Mouse (Mus musculus) v-Abl transformed pro-B cells (cell line): ENCODE data around the gene Klf3.

Experiments used
- in situ Hi-C, 2 experiments: fragments of 400-800 bp; cut with MboI; formaldehyde crosslinking; loops; one replicate each; pipeline ENCODE4 v1.15.1; 2025; ENCODE audit not compliant: unreplicated experiment in 2 of 2

Gene Klf3

GRCm38 (mm10) chr5:64827151-64827550, 24.0 kb downstream of the Klf3 start:
- in situ Hi-C loops: no loop called here

DNA sequence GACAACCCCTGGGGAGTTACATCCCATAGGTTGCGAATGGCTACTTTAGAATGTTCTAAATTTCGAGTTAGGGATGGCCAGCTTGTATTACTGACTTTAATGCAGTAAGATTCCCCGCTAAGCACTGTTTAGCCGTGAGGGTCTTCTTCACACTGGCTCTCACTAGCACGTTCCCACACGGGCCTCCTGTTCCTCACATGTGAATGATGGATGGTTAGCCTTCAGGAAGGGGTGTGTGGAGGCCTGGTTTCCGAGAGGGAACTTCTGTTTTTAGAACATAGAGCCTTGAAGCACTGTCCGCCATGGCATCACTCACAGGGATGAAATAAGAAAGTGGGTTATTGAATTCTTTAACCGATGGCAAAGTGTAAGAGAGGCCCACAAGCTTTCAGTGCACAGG, 25.1 kb downstream of the Klf3 start:
- in situ Hi-C loops: no loop called here

DNA sequence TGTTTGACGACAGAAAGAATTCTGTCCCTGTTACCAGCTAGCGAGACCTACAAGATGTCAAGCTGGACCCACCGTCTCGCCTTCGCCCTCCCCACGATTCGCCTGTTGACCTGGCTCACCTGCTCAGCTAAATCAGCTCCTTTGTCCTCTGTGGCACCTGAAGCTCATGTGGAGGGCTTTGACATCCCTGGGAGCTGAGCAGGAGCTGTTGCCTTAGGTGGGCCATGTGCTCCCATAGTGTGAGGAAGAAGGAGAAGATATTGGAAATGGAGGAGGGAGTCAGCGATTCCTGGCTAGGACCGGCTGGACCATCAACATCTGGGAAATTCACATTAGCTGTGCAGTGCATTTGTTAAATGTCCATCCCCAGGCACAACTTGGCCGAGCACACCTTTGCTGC, 26.4 kb downstream of the Klf3 start:
- in situ Hi-C loops: no loop called here

GRCm38 (mm10) chr5:64830773-64831172, 27.6 kb downstream of the Klf3 start:
- in situ Hi-C loops: no loop called here

GRCm38 (mm10) chr5:64833410-64833809, 30.2 kb downstream of the Klf3 start:
- in situ Hi-C loops: no loop called here

GRCm38 (mm10) chr5:64834213-64834612, 31.0 kb downstream of the Klf3 start:
- in situ Hi-C loops: no loop called here

GRCm38 (mm10) chr5:64835295-64835694, 32.1 kb downstream of the Klf3 start:
- in situ Hi-C loops: no loop called here

DNA sequence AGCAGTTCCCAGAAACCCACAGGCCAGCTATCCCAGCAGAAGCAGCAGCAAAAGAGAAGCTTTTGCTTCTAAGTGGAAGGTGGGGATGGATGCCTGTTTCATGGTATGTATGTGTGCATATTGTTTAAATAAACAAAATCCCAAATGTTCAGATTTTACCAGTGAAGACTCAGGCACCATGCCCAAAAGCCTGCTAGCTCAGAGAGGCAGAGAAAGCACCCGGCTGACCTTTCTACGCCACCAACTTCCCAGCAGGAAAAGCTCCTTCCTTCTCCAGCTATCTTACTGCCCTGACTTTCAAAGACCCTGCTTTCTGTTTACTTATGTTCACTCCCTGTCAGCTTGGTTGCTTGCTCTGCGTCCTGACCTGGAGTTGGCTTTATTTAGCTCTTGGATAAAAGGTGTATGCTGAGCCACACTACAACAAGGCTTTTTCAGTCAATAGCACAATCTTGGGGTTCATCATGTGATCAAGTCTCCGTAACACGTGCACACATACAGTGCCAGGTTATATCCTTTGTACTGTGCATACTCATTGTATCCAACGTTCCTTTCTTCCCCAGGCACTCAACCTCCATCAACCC, 35.9 kb downstream of the Klf3 start:
- in situ Hi-C loops: no loop called here

DNA sequence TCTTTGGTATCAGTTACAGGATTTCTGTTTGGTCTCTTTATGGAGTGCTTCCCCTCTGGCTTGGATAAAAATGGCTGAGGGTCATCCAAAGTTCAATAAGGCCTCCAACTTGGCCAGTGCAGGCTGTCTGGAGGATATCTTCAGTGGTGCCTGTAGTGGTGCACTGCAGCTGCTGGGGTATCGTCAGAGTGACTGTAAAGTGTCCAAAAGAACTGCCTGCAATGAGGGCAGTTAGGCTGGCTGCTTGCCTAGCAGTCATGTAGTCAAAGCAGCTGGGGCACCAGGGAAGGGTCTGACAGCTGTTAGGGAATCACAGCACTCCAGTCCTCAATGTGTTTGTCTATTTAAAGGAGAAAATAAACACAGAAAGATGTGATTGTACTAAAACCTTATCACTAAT, 36.9 kb downstream of the Klf3 start:
- in situ Hi-C loops: no loop called here

DNA sequence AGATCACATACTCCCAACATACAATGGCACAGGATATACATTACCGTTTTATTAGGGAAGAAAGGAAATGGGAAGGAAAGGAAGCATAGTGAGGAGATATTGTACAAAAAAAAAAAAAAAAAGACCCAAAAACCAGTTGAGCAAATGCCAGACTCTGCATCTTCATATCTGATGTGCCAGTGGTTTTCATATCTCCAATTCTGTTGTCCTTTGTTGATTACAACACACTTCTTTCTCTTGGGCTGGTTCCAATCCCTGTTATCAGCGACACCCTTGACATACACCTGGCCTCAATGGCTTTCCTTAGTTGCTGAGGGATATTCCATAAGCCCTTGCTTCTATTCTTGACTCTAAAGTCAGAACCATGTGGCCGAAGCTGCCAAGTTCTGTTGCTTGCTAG, 41.4 kb downstream of the Klf3 start:
- in situ Hi-C loops: no loop called here

DNA sequence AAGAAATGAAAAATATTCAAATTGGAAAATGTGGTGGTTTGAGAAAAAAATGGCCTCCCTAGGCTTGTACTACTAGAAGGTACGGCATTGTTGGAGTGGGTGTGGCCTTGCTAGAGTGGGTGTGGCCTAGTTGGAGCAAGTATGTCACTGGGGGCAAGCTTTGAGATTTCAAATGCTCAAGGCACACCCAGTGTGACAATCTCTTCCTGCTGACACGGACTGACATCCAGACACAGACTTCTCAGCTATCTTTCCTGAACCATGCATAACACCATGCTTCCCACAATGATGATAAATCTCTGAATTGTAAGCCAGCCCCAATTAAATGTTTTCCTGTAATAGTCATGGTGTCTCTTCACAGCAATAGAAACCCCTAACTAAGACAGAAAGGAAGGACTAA, 44.1 kb downstream of the Klf3 start:
- in situ Hi-C loops: no loop called here

DNA sequence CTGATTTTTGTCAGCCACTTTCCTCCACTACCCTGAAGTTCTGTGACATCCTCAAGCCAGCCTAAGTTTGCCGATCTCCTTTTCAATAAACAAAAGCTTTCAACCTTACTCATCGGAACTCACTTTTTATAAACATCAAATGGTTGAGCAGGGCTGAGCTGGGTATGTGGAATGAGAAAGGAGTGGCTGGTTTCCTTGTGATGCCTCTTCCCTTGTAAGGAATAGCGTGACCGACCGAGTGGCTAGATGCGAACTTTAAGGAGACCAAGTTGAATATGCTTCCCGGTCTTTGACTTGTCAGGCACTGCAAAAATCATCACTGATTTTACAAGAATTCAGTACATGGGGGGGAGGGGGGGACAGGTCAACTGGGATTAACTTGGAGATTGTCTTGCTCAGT, 46.7 kb downstream of the Klf3 start:
- in situ Hi-C loops: loop anchor here in 1 of 2 experiments (25.0 kb wide), 1 partner anchor 938 kb away; no protein-coding TSS in a partner anchor

DNA sequence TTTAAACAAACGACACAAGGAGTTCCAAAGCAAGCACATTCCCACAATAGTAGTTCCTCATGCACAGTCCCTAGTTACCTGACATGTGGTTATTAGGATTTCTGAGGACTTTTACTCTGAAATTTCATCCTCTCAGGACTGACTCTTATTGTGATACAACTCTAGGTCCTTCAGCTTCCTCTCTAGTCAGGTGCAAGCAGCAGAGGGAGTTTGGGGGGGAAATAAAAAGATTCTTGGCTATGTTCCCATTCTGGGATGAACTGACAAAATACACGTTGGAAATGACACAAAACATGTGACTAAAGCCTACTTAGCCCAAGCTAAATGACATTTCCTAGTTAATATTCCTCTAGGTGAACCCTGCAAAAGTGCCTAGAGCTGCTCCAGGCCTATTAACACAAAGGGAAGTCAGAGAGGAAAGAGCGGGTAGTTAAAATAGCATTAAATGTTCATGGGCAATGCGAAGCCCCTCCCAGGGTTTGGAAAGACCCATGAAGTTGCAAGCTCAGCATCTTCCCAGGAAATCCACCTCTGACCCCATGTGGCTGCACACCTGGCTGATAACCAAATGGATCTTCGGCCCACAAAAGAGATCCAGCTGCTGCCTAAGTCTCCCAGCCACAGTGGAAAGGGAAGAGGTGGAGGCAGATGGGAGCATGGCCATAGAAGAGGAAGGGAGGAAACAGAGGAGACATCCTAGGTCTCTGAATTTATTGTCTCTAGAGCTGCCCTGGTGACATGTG, 49.6 kb downstream of the Klf3 start:
- in situ Hi-C loops: loop anchor here in 1 of 2 experiments (25.0 kb wide), 1 partner anchor 941 kb away; no protein-coding TSS in a partner anchor

- in situ Hi-C loops: loop anchor here in 1 of 2 experiments (25.0 kb wide), 1 partner anchor 941 kb away; no protein-coding TSS in a partner anchor
Observed at GRCm38 (mm10) chr5:64853421-64853820, 50.2 kb downstream of the Klf3 start.

GRCm38 (mm10) chr5:64855199-64855598, 52.0 kb downstream of the Klf3 start:
- in situ Hi-C loops: loop anchor here in 1 of 2 experiments (25.0 kb wide), 1 partner anchor 943 kb away; no protein-coding TSS in a partner anchor

DNA sequence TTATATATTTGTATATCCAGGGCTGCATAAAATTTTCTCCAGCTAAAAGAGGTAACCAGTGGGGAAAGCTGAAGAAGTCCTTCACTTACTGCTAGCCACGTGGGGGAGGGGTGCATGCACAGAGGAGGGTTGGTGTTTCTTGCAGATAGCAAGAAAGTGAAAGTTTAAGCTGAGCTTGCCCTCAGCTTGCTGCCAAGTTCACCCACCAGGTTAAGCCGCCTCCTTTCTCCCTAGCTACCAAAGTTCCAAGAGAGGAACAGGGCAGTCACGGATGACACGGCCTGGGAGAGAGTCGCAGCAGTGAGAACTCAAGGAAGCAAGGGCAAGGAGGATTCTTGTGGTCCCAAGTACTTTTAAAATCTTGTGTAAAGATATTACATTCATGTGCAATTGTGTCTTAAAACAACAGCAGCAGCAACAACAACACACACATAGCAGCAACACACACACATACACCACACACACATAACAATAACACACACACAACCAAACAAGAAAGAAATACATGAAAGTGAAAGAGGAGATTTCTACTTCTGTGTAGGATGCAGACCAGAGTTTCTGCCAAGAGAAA, 57.8 kb downstream of the Klf3 start:
- in situ Hi-C loops: loop anchor here in 1 of 2 experiments (25.0 kb wide), 1 partner anchor 949 kb away; no protein-coding TSS in a partner anchor

GRCm38 (mm10) chr5:64861471-64862199, 58.4 kb downstream of the Klf3 start:
- in situ Hi-C loops: loop anchor here in 1 of 2 experiments (25.0 kb wide), 1 partner anchor 949 kb away; no protein-coding TSS in a partner anchor

DNA sequence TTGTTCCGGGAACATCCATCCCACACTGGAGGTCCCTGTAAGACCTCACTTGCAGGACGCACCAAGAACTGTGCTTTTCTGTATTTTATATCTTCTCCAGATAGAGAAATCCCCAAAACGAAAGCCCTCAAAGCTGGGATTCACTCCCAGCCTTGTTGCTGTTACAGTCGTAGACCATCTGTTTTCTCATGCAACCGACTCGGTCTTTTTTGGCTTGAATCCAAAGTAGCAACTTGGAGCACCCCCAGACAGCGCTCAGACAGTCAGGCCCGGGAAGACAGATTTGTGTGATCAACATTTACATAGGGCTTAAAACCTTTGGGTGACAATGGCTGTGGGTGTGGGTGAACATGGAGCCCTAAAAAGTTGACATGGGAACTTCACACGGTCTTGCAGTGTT, 59.1 kb downstream of the Klf3 start:
- in situ Hi-C loops: loop anchor here in 1 of 2 experiments (25.0 kb wide), 1 partner anchor 950 kb away; no protein-coding TSS in a partner anchor

DNA sequence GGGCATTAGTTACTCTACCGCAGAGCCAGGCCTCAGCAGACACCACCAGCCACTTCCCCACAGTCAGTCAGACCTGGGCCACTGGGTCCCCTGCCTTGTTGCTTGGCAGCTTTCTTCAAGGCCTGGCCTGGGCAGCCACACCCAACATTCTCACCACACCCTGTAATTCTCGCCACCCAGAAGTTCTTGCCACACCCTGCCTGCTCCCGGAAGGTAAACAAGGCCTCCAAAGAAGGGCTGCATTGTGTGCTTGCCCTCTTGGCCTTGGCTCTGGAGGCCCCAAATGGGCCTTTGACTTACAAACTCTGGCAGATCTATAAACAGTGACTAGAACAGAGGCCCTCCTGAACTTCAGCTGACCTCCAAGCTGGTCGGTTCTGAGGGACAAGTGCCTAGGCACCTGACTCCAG, 61.5 kb downstream of the Klf3 start:
- in situ Hi-C loops: loop anchor here in 1 of 2 experiments (25.0 kb wide), 1 partner anchor 952 kb away; no protein-coding TSS in a partner anchor

- in situ Hi-C loops: loop anchor here in 1 of 2 experiments (25.0 kb wide), 1 partner anchor 953 kb away; no protein-coding TSS in a partner anchor
Observed at GRCm38 (mm10) chr5:64865219-64865964, 62.2 kb downstream of the Klf3 start.
